Mouse (Mus musculus): ENCODE measurements around the gene Wfdc13.

Wfdc13 gene

GRCm38 (mm10) chr2:164684807-164685206 is at the start of gene Wfdc13:
Gene Wfdc13 (plus strand): TSS chr2:164685107.
- no peak for DNase-seq (ENCODE audit: low read depth, low spot score)

- DNase-seq (ENCODE audit: low read depth, low spot score) = peak; percentile 4
Observed at GRCm38 (mm10) chr2:164635266-164635665, 49.6 kb upstream of the Wfdc13 start.

DNA sequence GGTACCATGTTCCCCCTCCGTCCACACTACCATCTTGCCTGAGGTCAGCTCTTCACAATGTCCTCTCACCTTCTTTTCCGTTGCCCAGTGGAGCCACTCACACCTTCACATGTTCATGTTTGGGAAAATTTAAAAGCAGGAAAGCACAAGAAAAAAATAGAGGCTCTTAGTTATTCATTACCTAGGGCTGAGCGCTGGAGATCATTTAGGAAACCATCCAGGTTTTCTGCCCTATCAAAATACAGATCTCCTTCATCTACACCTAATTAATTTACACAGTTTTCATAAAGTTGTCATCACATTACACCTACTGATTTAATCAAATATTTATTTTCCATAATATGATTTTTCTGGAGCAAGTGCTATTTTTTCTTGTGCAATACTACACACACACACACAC is 46.2 kb upstream of the Wfdc13 start, which contains the start of gene Wfdc16:
TSS of gene Wfdc16 (minus strand) at position 101 of the 400 bp plus-strand sequence.
- no peak for DNase-seq (ENCODE audit: low read depth, low spot score)

- no peak for DNase-seq (ENCODE audit: low read depth, low spot score)
Observed at GRCm38 (mm10) chr2:164641129-164641528, 43.8 kb upstream of the Wfdc13 start.

- no peak for DNase-seq (ENCODE audit: low read depth, low spot score)
Observed at GRCm38 (mm10) chr2:164641881-164642673, 42.8 kb upstream of the Wfdc13 start.

GRCm38 (mm10) chr2:164655858-164656257 is 29.0 kb upstream of the Wfdc13 start, which contains the start of gene Wfdc10:
Gene Wfdc10 (plus strand): TSS chr2:164656046.
- peak; percentile 66 for DNase-seq (ENCODE audit: low read depth, low spot score)

GRCm38 (mm10) chr2:164656483-164656882 is 28.4 kb upstream of the Wfdc13 start, which contains the start of gene Wfdc9:
Gene Wfdc9 (minus strand): TSS chr2:164656583.
- DNase-seq (ENCODE audit: low read depth, low spot score) = no peak

GRCm38 (mm10) chr2:164664851-164665250 is 20.1 kb upstream of the Wfdc13 start:
- DNase-seq (ENCODE audit: low read depth, low spot score) = no peak

DNA sequence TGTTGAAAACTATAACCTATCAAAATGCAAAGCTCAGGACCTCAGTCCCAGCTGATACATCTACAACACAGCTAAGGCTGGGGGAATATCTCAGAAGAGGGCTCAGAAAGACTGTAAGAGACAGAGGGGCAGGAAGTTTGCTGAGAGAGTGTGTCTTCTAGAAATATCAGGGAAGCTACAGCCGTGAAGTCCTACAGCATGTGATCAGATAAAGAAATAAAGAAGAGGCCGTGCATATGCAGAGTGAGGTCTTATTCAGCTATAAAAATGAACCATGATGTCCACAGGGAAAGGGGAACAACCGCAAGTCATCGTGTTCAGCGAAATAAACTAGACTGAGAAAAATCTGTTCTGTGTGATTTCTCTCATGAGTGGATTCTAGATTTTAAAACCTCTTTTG is 14.6 kb upstream of the Wfdc13 start:
- DNase-seq (ENCODE audit: low read depth, low spot score) = no peak

GRCm38 (mm10) chr2:164670938-164671337 is 14.0 kb upstream of the Wfdc13 start:
- no peak for DNase-seq (ENCODE audit: low read depth, low spot score)

- no peak for DNase-seq (ENCODE audit: low read depth, low spot score)
Observed at GRCm38 (mm10) chr2:164673987-164674386, 10.9 kb upstream of the Wfdc13 start, which contains the start of gene Wfdc11. Gene Wfdc11 (minus strand): TSS chr2:164674087.

- DNase-seq (ENCODE audit: low read depth, low spot score) = no peak
Observed at GRCm38 (mm10) chr2:164676103-164676502, 8.8 kb upstream of the Wfdc13 start.

DNA sequence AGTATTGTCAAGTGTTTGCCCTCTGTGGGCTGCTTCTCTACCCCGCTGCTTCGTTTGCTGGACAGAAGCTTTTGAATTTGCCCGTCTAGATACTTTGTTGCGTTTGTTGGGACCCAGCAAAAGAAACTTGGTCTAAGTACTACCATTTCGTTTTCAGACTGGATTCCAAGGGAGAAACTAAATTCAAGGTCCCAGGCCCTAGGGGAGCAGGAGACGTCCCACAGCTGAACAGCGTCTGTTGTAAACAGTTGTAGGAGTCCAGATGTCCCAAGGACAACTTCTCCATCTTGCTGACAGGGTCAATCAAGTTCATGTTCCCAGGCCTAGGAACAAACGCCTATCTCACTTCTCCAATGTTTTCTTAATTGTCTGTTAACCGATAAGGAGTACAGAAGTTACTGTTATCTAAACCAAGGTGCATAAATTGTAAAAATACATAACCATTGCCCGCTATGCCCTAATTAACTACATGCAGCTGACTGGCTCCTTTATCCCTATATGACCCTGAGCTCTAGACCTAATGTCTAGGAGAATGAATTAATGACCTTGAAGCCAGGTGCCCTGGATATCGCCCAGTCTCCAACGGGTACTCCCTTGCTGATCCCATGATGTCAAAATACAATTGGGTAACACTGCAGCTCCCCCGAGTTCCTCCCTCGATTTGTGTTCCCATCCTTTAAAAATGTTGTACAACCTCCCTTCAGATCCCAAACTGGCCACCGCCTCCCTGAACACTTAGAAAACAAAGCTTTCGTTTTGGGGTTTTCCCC is 7.8 kb upstream of the Wfdc13 start:
- no peak for DNase-seq (ENCODE audit: low read depth, low spot score)

- DNase-seq (ENCODE audit: low read depth, low spot score) = peak; percentile 89
Observed at GRCm38 (mm10) chr2:164678848-164679625, 5.9 kb upstream of the Wfdc13 start.

GRCm38 (mm10) chr2:164679906-164680305 is 5.0 kb upstream of the Wfdc13 start:
- peak; percentile 18 for DNase-seq (ENCODE audit: low read depth, low spot score)

DNA sequence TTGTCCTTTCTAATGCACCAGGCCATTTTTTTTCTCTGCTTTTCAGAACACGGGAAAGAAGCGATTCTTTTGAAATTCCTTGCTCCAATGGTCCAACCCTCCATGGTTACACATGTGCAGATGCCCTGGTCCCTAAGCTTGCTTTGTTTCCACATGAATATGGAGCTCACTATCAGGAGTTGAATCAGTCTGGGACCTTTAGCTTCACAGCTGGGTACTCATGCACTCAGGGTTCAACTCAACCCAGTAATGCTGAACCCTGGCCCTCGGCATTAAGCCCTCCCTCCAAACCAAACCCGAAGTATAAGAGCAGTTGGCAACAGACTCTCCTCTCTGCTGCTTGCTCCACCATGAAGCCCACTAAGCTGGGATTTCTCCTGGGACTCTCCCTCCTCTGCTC is 13.3 kb downstream of the Wfdc13 start, which contains the start of gene Spint4:
TSS of gene Spint4 (plus strand) at position 301 of the 400 bp plus-strand sequence.
- no peak for DNase-seq (ENCODE audit: low read depth, low spot score)

DNA sequence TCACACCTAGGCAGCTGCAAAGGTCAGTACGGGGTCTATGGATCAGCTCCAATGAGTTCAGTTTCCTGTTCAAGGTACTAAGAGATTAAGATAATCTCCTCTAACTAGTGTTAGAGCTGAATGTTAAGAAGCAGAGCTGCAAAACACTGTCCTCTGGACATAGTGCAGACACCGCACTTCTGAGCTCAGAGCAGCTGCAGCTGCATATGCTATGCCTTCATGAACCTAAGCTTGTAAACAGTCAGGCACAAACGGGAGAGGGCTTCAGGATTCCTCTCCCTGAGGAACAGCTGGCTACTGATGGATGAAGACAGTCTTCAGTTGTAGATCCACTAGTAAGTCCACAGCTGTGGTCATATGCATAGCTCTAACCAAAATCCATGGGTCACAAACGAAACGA is 16.1 kb downstream of the Wfdc13 start:
- no peak for DNase-seq (ENCODE audit: low read depth, low spot score)

DNA sequence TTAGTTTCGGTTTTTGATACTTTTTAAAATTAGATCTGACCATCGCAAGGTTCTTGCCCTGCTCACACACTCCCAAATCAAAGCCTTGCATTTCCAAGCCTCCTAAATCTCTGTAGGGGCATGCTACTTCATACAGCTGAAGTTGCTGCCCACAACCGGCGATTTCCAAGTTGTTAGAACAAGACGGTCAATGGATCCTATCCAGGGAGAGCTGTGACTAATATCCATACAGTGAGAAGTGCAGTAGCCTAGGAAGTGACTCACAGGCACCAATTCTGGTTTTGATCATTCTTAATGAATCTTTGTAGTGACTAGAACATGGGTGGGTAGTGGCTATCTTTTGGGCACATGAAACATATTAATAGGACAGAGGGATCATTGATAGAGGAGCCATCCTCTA is 16.9 kb downstream of the Wfdc13 start:
- no peak for DNase-seq (ENCODE audit: low read depth, low spot score)

- DNase-seq (ENCODE audit: low read depth, low spot score) = no peak
Observed at GRCm38 (mm10) chr2:164704235-164704634, 19.3 kb downstream of the Wfdc13 start.

GRCm38 (mm10) chr2:164705328-164705727 is 20.4 kb downstream of the Wfdc13 start:
- DNase-seq (ENCODE audit: low read depth, low spot score) = no peak

DNA sequence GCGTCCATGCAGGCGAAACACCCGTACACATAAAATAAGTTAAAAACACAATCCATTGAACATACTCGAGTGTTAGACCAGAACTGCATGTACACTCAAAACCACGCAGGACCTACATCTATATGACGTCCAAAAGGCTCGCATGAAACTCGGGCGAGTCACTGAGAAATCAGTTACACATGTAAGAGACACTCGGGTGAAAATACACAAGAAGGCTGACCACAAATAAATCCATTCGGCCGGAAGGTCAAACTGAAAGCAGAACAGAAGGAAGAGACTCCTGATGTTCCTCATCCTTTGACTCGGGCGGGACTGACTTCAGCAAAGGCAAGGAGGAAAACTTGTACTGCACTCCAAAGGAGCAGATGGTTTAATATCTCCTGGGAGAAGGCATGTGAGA is 21.1 kb downstream of the Wfdc13 start:
- no peak for DNase-seq (ENCODE audit: low read depth, low spot score)

DNA sequence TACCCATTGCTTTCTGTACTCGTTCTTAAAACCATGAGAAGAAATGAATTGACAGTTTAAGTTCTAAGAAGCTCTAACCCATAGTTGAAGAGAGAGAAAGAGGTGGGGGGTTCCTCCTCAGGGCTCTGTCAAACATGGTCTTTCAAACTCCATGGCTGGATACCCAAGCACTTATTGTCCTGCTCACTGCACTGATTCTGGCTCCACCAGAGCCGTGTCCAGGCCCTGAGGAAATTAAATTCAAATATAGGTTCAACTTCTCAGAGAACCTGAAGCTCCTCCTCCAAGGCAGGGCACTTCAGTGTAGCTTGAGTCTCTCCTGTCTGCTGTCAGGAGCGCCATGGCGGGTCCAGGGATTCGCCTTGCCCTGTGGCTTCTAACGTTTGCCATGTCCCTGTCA is 30.1 kb downstream of the Wfdc13 start, which contains the start of gene Spint5:
TSS of gene Spint5 (plus strand) at position 301 of the 400 bp plus-strand sequence.
- DNase-seq (ENCODE audit: low read depth, low spot score) = no peak
